Mouse (Mus musculus) gastrocnemius, postnatal 14 days (tissue): Measurements from ENCODE around the gene Polr2g. TPM values are rescaled to one million over a fixed set of nuclear protein-coding genes. Genes with fewer than 3 reads are reported as not detected.

Experiments
- DNase-seq: peaks from one replicate; pipeline ENCODE4 v3.0.0; 2021; ENCODE audit warnings: mixed read lengths
- intact Hi-C: fragments of 180-260 bp; cut with DNase I; formaldehyde crosslinking; loops from one replicate; pipeline ENCODE4 v1.15.1; 2025; ENCODE audit warnings: low total_unique reads
- total RNA-seq, 2 experiments: library from RNA; stranded (reverse); gene quantifications; 2 replicates each; pipeline ENCODE4 v1.2.3; 2021

Gene Polr2g
- total RNA-seq, 2 experiments from 2014 or later: 34.1 to 35.5 TPM

- intact Hi-C loops: no loop called here
- peak; percentile 99 for DNase-seq
These were observed 21.4 kb upstream of the Polr2g start, which contains the start of gene Hnrnpul2 for GRCm38 (mm10) chr19:8819596-8820423. Gene Hnrnpul2 (plus strand): TSS chr19:8820010.

- DNase-seq: peak; percentile 97
- intact Hi-C loops: no loop called here
These were observed 20.6 kb upstream of the Polr2g start, which contains the start of gene Ttc9c for GRCm38 (mm10) chr19:8818801-8819595. Gene Ttc9c (minus strand): TSS chr19:8819333.

GRCm38 (mm10) chr19:8818301-8818798 lies 20.0 kb upstream of the Polr2g start:
- no peak for DNase-seq

GRCm38 (mm10) chr19:8817001-8817400 lies 18.6 kb upstream of the Polr2g start:
- intact Hi-C loops: no loop called here

More at GRCm38 (mm10) chr19:8818301-8818798, 20.0 kb upstream of the Polr2g start:
- intact Hi-C loops: no loop called here

GRCm38 (mm10) chr19:8815812-8816211 lies 17.4 kb upstream of the Polr2g start:
- intact Hi-C loops: no loop called here

More at GRCm38 (mm10) chr19:8817001-8817400, 18.6 kb upstream of the Polr2g start:
- no peak for DNase-seq

GRCm38 (mm10) chr19:8806810-8807209 lies 8.4 kb upstream of the Polr2g start:
- intact Hi-C loops: no loop called here
- no peak for DNase-seq

More at GRCm38 (mm10) chr19:8815812-8816211, 17.4 kb upstream of the Polr2g start:
- no peak for DNase-seq

GRCm38 (mm10) chr19:8803879-8804660 lies 5.7 kb upstream of the Polr2g start:
- intact Hi-C loops: no loop called here
- DNase-seq: no peak

GRCm38 (mm10) chr19:8803204-8803780 lies 4.9 kb upstream of the Polr2g start:
- no peak for DNase-seq
- intact Hi-C loops: no loop called here

GRCm38 (mm10) chr19:8802130-8802821 lies 3.9 kb upstream of the Polr2g start, which contains the start of gene Zbtb3:
Gene Zbtb3 (plus strand): TSS chr19:8802555.
- peak; percentile 92 for DNase-seq
- intact Hi-C loops: no loop called here

- intact Hi-C loops: no loop called here
- DNase-seq: no peak
These were observed 554 bp upstream of the Polr2g start for GRCm38 (mm10) chr19:8798947-8799315.

- intact Hi-C loops: no loop called here
- no peak for DNase-seq
These were observed 8.2 kb downstream of the Polr2g start for GRCm38 (mm10) chr19:8790171-8790570.

GRCm38 (mm10) chr19:8789171-8789570 lies 9.2 kb downstream of the Polr2g start:
- intact Hi-C loops: no loop called here
- no peak for DNase-seq

GRCm38 (mm10) chr19:8788521-8788920 lies 9.9 kb downstream of the Polr2g start:
- DNase-seq: no peak

GRCm38 (mm10) chr19:8786008-8786781 lies 12.2 kb downstream of the Polr2g start, which contains the start of gene Taf6l:
Gene Taf6l (minus strand): TSS chr19:8786417.
- intact Hi-C loops: no loop called here
- DNase-seq: peak; percentile 89

More at GRCm38 (mm10) chr19:8788521-8788920, 9.9 kb downstream of the Polr2g start:
- intact Hi-C loops: no loop called here

GRCm38 (mm10) chr19:8774951-8775421 lies 23.4 kb downstream of the Polr2g start:
- DNase-seq: peak; percentile 26
- intact Hi-C loops: no loop called here

GRCm38 (mm10) chr19:8774086-8774835 lies 24.1 kb downstream of the Polr2g start, which contains the start of gene Tmem179b:
Gene Tmem179b (minus strand): TSS chr19:8774467.
- DNase-seq: peak; percentile 95
- intact Hi-C loops: no loop called here

- DNase-seq: no peak
- intact Hi-C loops: no loop called here
These were observed 25.0 kb downstream of the Polr2g start for GRCm38 (mm10) chr19:8773409-8773808.
